Mouse (Mus musculus): ENCODE measurements around the gene Fcer1g. TPM values are rescaled to one million over a fixed set of nuclear protein-coding genes. Genes with fewer than 3 reads are reported as not detected.
A peak's percentile ranks its signal among the peaks of the same experiment; 100 is the strongest.
"Not testable (repeated sequence)": the region's sequence is repeated elsewhere in the genome, so short reads cannot be mapped to it uniquely, and the experiment has no call there.

Gene Fcer1g
- total RNA-seq, 2 experiments from 2014 or later = 10.2 to 11.6 TPM

GRCm38 (mm10) chr1:171247916-171248315 is 13.8 kb upstream of the Fcer1g start:
- intact Hi-C loops (cut with DNase I) = no loop called here
- DNase-seq = peak in 1 of 2 experiments; percentile 38

GRCm38 (mm10) chr1:171247453-171247841 is 13.3 kb upstream of the Fcer1g start:
- no peak for DNase-seq
- intact Hi-C loops (cut with DNase I) = no loop called here

- DNase-seq = peak; percentile 98 to 99
- intact Hi-C loops (cut with DNase I) = no loop called here
Measured at GRCm38 (mm10) chr1:171246709-171247452, 12.7 kb upstream of the Fcer1g start.

- DNase-seq = no peak
- intact Hi-C loops (cut with DNase I) = no loop called here
Measured at GRCm38 (mm10) chr1:171245353-171245752, 11.2 kb upstream of the Fcer1g start.

GRCm38 (mm10) chr1:171241952-171242351 is 7.8 kb upstream of the Fcer1g start:
- DNase-seq = not testable (repeated sequence)
- intact Hi-C loops (cut with DNase I) = loop anchor here (5.0 kb wide), 1 partner anchor 40 kb away; the partner anchor contains the start of gene Ppox

GRCm38 (mm10) chr1:171240911-171241310 is 6.7 kb upstream of the Fcer1g start:
- intact Hi-C loops (cut with DNase I) = loop anchor here (5.0 kb wide), 1 partner anchor 41 kb away; the partner anchor contains the start of gene Ppox
- no peak for DNase-seq

GRCm38 (mm10) chr1:171239992-171240744 is 6.0 kb upstream of the Fcer1g start:
- intact Hi-C loops (cut with DNase I) = loop anchor here (2.0 to 5.0 kb wide), 3 partner anchors 17 to 123 kb away; partner anchors contain the start of genes Ppox and Tomm40l
- peak in 1 of 2 experiments; percentile 54 for DNase-seq

- DNase-seq = peak; percentile 71 to 73
- intact Hi-C loops (cut with DNase I) = loop anchor here (2.0 to 5.0 kb wide), 2 partner anchors 16 to 121 kb away; partner anchors contain the start of gene Tomm40l
Measured at GRCm38 (mm10) chr1:171238463-171238862, 4.3 kb upstream of the Fcer1g start.

- intact Hi-C loops (cut with DNase I) = loop anchor here (5.0 kb wide), 1 partner anchor 120 kb away; no protein-coding TSS in a partner anchor
- DNase-seq = no peak
Measured at GRCm38 (mm10) chr1:171237438-171237837, 3.3 kb upstream of the Fcer1g start.

- intact Hi-C loops (cut with DNase I) = loop anchor here (5.0 kb wide), 1 partner anchor 118 kb away; no protein-coding TSS in a partner anchor
- DNase-seq = no peak
Measured at GRCm38 (mm10) chr1:171235791-171236190, 1.6 kb upstream of the Fcer1g start.

- intact Hi-C loops (cut with DNase I) = no loop called here
- DNase-seq = no peak
Measured at GRCm38 (mm10) chr1:171234538-171234937, 373 bp upstream of the Fcer1g start.

- intact Hi-C loops (cut with DNase I) = no loop called here
- no peak for DNase-seq
Measured at GRCm38 (mm10) chr1:171232800-171233730, 1.1 kb downstream of the Fcer1g start.

GRCm38 (mm10) chr1:171232348-171232747 is 1.8 kb downstream of the Fcer1g start:
- intact Hi-C loops (cut with DNase I) = no loop called here
- DNase-seq = no peak

- intact Hi-C loops (cut with DNase I) = no loop called here
- DNase-seq = no peak
Measured at GRCm38 (mm10) chr1:171231844-171232243, 2.3 kb downstream of the Fcer1g start.

GRCm38 (mm10) chr1:171230215-171230614 is 4.0 kb downstream of the Fcer1g start:
- no peak for DNase-seq

GRCm38 (mm10) chr1:171229750-171230149 is 4.4 kb downstream of the Fcer1g start:
- intact Hi-C loops (cut with DNase I) = no loop called here
- no peak for DNase-seq

More at GRCm38 (mm10) chr1:171230215-171230614, 4.0 kb downstream of the Fcer1g start:
- intact Hi-C loops (cut with DNase I) = no loop called here

GRCm38 (mm10) chr1:171227879-171228278 is 6.3 kb downstream of the Fcer1g start:
- DNase-seq = no peak
- intact Hi-C loops (cut with DNase I) = no loop called here

- DNase-seq = no peak
Measured at GRCm38 (mm10) chr1:171226780-171227179, 7.4 kb downstream of the Fcer1g start.

GRCm38 (mm10) chr1:171224857-171225256 is 9.3 kb downstream of the Fcer1g start, which contains the start of gene Apoa2:
Gene Apoa2, plus strand, starts transcription at chr1:171225054.
- intact Hi-C loops (cut with DNase I) = loop anchor here (2.0 kb wide), 1 partner anchor 58 kb away; no protein-coding TSS in a partner anchor
- DNase-seq = no peak

More at GRCm38 (mm10) chr1:171226780-171227179, 7.4 kb downstream of the Fcer1g start:
- intact Hi-C loops (cut with DNase I) = no loop called here

GRCm38 (mm10) chr1:171223796-171224195 is 10.4 kb downstream of the Fcer1g start:
- intact Hi-C loops (cut with DNase I) = loop anchor here (2.0 kb wide), 3 partner anchors 15 to 59 kb away; no protein-coding TSS in a partner anchor
- no peak for DNase-seq
